Mouse (Mus musculus) large intestine, adult 2 months (tissue): ENCODE data around the gene Psmd1. TPM values are rescaled to one million over a fixed set of nuclear protein-coding genes. Genes with fewer than 3 reads are reported as not detected.
"Not testable (repeated sequence)": the region's sequence is repeated elsewhere in the genome, so short reads cannot be mapped to it uniquely, and the experiment has no call there.

Experiments
- DNase-seq: peaks from one replicate; pipeline ENCODE4 v3.0.0-alpha.2; 2012; ENCODE audit warnings: low read depth, low spot score
- WGBS: fragments of 180-500 bp; shearing (Covaris S2); methylation state at CpG from one replicate; pipeline ENCODE4 v1.1.7; 2018; 5-methylcytosine and 5-hydroxymethylcytosine counted together
- polyA plus RNA-seq: library from polyadenylated mRNA; depleted of rRNA; stranded (reverse); fragments of >200 nt; gene quantifications from 2 replicates; pipeline ENCODE4 v1.2.3, GENCODE M21; 2012; rRNA removed

Gene Psmd1
- 55.9 and 64.8 TPM in 2 replicates for polyA plus RNA-seq

DNA sequence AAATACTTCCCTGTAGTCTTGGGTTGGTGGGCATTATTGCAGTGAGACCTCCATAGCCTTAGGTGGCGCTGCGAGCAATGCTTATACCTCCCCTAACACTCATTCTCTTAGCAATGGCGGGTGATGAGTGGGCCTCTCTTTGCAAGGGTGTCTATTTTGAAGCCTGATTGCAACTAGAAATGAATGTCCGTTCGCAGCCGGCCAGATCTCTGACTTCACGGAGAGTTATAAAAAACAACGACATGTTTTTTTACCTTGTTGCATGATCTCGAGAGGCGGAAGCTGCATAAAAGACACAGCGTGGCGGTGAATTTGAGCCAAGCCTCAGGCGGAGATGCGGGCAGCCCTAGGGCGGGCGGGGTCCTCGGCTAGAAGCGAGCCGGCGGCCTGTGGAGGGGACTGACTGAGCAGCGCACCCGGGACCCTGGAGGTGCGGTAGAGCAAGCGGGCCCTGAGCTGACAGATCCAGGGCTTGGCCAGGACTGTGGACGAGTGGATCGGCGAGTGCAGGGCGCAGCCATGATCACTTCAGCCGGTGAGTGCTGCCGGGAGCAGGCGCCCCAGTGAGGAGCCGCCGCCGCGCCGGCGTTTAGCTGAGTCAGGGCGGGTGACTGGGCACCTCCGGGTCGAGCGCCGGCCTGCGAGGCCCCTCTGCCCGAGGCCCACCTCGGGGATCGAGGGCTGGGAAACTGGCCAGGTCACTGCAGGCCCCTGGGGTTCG is at the start of gene Psmd1:
Gene Psmd1 (plus strand): TSS at position 117 of the 721 bp plus-strand sequence.
- DNase-seq = no peak
- under 1% methylated on average over 46 of the region's 47 CpGs for WGBS

- not testable (repeated sequence) for DNase-seq
- WGBS = 97% methylated on average over 9 of the region's 9 CpGs
Observed at GRCm38 (mm10) chr1:86015758-86016157, 48.4 kb upstream of the Psmd1 start.

GRCm38 (mm10) chr1:86016516-86016915 is 47.7 kb upstream of the Psmd1 start, which contains the start of gene Spata3:
TSS of gene Spata3 (plus strand) at chr1:86016816.
- WGBS = 68% methylated on average over 8 of the region's 8 CpGs
- DNase-seq = no peak

DNA sequence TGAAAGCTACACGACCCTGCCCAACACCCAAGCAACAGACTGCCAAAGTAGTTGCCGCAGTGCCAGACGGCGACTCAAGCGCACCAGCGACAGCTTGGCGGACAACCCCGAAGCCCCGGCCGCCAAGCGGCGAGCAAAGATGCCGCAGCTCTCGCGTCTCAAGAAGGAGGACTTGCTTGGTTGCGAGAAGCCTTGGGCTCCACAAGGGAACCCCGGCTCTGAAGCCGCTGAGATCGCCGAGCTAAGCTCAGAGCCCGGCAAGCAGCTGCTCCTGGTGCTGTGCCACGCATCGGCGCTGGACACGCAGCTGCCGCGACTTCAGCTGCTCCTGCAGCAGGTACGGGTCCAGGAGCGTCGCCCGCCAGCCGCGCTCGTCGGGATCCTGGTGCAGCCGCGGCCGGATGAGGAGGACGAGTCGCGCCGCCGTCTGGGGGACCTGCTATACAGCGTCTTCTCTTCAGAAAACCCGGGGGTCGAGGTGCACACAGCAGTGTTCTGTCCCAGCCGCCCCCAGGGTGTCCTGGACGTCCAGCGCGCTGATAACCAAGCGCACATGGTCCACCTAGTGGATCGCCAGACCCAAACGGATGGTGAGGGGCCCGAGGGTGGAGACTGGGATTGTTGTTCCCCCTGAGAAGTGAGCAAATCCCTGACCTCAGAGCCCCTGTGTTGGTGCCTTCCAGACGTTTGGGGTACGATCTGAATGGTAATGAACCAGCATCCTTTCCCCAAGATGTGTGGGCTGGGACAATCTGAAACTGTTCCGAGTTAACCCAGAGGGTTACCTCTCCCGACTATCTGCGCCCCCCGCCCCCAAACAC is 45.7 kb upstream of the Psmd1 start:
- no peak for DNase-seq
- 3% methylated on average over 60 of the region's 60 CpGs for WGBS

DNA sequence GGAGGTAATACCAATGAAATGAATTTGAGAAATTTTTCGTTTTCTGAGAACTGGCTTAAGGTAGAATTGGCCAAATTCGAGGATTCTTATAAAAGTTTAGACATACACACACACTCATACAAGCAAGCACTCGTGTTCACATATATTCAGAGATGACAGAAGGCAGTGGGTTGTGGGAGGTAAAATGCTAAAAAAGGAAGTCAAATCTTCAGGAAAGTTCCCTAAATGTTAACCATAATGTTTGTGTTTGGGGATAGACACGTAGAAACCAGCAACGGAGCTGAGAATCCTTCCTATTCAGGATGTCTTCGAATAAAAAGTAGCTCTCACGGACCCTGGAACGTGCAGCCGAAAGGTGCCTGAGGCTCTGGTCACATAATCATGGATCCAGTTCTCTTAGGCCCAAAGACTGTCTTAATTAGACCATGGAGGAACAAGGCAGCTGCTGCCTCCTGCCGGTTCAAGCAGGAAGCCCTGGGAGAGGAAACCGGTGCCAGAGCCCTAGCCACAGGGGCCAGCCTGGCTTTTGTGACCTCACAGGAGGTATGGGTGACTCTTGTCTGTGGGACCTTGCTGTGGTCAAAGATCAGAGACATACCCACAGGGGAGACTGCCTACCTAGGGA is 42.7 kb upstream of the Psmd1 start:
- DNase-seq = no peak
- 74% methylated on average over 11 of the region's 11 CpGs for whole genome bisulfite sequencing

DNA sequence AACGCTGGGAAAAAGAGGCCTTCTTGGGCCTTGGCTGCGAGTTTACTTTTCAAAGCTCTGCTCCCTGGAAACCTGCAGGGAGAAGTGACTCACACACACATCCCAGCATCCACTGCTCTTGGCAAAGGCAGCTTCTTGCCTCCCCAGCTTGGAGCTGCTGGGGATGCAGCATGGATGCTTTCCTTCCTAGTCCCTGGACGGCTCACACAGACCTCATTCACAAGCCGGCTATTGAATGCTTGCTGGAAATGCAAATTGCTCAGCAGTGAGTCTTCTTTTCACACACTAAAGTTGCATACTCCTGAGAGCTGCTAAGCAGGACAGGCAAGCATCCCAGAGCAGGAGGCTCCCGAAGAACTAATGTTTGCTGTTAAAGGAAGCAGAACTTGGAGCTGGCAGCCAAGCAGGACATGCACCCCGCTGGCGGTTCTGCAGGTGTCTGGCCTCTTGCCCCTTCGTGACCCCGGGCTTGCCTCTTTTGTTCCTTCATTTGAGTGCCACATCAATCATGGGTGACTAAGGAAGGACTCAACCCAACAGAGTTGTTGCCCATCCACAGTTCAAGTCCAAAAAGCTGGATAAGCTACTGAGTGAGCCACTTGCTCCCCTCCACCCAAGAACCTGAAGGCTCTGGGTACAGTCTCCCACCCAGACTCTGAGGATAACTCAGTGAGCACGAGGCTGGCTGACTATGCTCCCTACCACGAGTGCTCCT is 31.8 kb upstream of the Psmd1 start:
- WGBS = 43% methylated on average over 11 of the region's 11 CpGs
- no peak for DNase-seq

DNA sequence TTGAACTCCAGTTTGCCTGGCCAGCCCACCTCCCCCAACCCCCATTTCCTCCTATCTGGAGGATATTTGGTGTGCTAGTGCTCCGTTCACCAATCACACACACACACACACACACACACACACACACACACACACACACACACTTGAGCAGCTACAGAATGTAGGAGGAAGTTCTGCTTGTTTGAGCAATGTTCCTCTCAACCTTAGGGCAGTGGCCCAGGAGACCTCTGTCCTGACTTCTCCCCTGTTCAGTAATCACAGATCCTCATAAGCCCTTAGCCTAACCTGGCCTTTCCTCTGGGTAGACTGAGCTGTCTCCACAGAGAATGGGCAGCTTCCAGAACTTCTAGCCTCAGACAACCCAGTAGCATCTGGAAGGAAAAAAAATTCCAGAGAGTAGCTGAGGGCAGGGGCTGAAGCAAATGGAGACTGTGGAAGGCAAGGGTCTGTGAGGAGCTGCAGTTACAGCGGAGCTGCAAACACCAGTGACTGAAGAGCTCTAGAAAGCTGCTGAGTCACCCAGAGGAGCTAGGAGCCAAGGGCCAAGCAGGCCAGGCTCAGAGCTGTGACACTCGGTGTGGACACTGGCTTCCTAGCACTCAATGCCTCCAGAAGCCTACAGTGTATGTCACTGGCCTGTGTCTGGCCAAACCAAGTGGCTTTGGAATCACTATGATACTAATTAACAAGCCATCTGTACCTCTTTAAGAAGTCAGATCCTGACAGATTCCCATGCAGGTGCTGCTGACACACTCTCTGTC is 25.8 kb upstream of the Psmd1 start:
- WGBS = 21% methylated on average over 3 of the region's 3 CpGs
- DNase-seq = no peak

DNA sequence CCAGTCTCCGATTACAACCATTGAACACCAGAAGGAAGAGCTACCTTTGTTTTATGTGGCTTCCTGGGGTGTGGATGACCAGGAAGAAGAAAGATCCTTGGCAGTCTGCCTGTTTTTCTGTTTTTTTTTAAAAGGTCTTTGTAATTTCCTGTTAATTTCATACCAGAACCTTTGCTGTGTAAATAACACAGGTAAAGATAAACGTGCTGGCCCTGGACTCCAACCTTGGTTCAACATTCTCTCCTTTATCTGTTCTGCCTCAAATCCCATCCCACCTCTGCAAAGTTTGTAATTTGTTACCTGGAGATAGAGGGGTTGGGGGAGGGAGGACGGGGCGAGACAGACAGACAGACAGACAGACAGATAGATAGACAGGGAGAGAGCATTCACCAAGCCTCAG is 24.1 kb upstream of the Psmd1 start:
- DNase-seq = no peak
- 24% methylated on average over 4 of the region's 4 CpGs for WGBS

- no peak for DNase-seq
- WGBS = 69% methylated on average over 3 of the region's 3 CpGs
Observed at GRCm38 (mm10) chr1:86040817-86041216, 23.4 kb upstream of the Psmd1 start.

DNA sequence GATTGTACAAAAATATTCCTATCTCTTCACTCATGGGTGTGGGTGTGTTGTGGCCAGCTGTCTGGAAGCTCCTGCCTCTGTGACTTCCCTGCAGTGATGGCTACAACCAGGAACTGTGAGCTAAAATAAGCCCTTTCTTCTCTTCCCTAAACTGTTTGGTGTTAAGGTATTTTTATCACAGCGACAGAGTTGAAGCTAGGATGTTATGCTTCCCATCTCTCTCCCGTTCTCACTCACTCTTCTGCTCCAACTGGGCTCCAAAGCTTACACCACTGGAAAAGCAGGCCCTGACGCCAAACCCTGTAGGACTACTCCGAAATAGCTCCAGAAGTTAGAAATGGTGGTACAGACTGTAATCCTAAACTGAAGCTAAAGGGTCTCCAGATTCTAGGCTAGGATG is 19.1 kb upstream of the Psmd1 start:
- DNase-seq = no peak
- 81% methylated on average over 4 of the region's 4 CpGs for WGBS

- DNase-seq = no peak
- under 1% methylated on average over 110 of the region's 110 CpGs for WGBS
Observed at GRCm38 (mm10) chr1:86045848-86046805, 18.1 kb upstream of the Psmd1 start, which contains the start of gene 2810459M11Rik. TSS of gene 2810459M11Rik (plus strand) at chr1:86045863.

DNA sequence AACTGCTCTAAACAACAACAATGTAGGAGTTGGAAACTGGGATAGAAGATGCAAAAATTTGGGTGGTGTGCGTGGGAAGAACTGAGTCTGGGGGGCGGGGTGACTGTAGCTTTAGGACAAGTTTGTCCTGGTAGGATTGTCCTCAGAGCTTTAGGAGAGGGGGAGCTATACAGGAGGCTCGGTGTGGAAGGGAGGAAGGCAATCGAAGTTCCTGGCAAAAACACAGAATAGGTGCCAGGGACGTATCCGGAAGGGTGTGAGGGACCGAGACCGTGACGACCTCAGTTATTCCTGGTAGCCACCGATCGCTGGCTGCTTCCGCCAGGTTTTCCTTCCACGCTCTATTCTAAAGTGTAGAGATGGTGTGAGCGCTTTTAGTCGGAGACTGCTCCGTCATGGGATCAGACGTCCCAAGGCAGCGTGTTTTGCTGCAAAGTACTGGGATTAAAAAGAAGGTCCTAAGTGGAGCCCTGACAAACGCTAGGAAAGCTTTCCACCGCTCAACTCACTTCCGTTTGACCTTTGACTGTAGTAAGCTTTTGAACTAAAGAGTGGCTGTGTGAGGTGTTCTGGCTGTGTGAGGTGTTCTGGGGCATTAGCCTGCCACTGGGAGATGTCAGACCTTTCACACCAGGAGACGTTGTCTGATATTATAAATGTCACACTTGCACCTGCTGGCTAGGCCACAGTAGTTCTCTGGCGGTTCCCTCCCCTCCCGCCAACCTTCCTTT is 17.2 kb upstream of the Psmd1 start:
- WGBS = 15% methylated on average over 24 of the region's 24 CpGs
- no peak for DNase-seq

- 79% methylated on average over 4 of the region's 4 CpGs for WGBS
- DNase-seq = no peak
Observed at GRCm38 (mm10) chr1:86048231-86048630, 16.0 kb upstream of the Psmd1 start.

DNA sequence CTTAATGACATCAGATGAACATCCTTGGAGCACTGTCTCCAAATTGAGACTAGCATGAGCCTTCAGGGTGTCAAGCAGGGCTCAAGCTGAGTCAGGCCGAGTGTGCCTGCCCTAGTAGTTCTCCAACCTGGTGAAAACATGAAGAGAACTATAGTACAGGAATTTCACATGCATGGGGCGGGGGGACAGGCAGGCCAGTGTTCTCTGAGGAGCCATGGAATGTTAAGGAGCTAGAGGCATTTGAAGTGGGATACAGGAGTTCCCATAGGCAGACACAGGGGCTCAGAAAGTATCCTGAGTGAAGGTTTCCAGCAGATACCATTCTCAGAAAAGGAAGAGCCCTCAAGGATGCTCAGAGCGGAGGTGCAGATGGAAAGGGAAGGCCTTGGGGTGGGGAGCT is 15.4 kb upstream of the Psmd1 start:
- 91% methylated on average over 3 of the region's 3 CpGs for WGBS
- DNase-seq = no peak

DNA sequence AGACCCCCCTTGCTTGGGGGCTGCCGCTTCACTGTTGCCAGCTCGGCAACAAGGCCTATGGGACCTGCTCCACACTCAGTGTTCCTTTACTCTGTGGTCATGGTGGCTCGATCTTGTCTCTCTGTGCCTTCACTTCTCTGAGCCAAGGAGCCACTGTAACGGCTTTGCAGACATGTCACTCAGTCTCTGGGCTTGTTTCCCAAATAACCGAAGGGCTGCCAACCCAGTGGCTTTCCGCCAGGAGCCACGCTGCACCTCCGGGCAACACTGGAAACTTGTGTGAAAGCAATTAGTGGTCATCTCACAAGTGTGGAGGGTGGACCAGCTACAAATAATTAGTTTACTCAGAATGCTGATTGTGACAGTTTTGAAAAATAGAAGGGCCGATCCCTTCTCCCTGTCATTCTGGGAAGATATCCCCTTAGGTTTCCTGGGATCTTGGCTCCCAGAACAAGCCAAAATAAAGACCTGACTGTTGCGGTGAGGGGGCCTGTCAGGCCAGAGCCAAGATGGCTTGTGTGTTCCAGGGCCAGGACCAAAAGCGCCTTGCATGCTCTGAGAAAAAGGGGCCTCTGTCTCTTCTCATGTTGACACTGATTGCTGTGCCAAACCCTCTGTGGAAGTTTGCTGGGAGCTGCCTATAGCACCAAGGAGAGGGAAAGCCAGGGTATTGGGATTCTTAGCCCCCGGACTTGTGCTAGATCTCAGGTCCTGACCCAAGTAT is 10.8 kb upstream of the Psmd1 start:
- DNase-seq = no peak

DNA sequence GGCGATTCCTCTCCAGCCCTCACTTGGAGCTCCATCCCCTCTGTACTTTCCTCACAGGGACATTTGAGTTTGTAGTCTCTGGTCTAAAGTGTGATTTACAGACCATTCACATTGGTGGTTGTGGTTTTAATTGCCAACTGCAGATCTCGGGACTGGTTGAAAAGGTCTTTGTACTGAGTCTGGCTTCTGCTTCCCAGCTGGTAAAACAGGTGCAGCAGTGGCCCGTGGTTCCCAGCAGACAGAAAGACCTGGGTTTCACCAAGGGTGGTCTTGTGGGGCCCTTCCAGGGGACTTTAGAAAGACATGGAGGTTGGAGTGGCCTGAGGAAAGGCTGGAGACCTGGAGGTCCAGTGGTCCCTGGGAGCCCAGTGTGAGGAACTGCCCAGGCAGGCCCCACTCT is 9.2 kb upstream of the Psmd1 start:
- WGBS = 23% methylated on average over 3 of the region's 3 CpGs
- DNase-seq = no peak

More for the DNA sequence above, 10.8 kb upstream of the Psmd1 start:
- 60% methylated on average over 12 of the region's 12 CpGs for WGBS

DNA sequence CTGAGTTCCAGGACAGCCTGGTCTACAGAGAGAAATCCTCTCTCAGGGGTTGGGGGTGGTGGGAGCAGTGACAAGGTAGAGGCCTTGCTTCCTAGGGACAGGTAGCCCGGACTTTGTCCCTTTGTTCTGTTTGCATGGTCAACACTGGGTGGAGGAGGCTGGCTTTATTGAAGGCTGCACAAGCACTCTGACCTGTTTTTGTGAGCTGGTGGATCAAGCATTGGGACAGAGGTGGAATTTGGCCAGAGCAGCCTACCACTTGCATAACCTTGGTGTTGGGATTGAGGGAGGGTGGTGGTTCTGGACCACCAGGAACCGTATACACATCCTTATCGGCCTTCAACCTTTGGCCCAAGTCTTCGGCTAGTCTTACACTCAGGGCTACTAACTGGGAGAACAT is 7.9 kb upstream of the Psmd1 start:
- DNase-seq = no peak
- WGBS = 29% methylated on average over 4 of the region's 4 CpGs
